Mouse (Mus musculus): ENCODE measurements around the gene Nbr1. TPM values are rescaled to one million over a fixed set of nuclear protein-coding genes. Genes with fewer than 3 reads are reported as not detected.
A peak's percentile ranks its signal among the peaks of the same experiment; 100 is the strongest.
"Not testable (repeated sequence)": the region's sequence is repeated elsewhere in the genome, so short reads cannot be mapped to it uniquely, and the experiment has no call there.

Nbr1 gene
- total and polyA plus RNA-seq, 2 experiments from 2014 or later = 64.7 to 141 TPM

DNA sequence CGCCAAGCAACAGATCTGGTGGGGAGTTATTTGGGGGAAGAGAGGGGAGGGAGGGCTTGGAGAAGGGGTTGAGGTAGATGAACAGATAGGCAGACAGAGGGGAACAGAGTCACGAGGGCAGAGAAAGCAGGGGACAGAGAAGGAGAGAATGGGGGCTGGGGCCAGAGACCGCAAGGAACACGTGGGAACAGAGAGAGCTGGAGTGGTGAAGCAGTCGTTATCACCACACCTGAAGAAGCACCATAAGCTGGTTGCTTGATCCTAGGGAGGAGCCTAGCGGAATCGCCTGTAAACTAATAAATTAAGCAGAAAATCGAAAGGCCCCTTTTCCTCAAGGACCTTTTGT, 74.7 kb downstream of the Nbr1 start:
- ATAC-seq (peak; percentile 16; the same call in 1 of the 2 replicates), DNase-seq (no peak)
- Histone ChIP-seq H3K27ac (ENCODE audit: low read depth, low read length) (peak overlapping the region; percentile 80), H3K27me3 (ENCODE audit: insufficient read depth, low read length) (no peaks in the 10 kb centered on the region), H3K4me3 (ENCODE audit: low read depth, low read length) (peak overlapping the region; percentile 38), H3K4me1 (ENCODE audit: insufficient read depth) (peaks cover 7% of the 10 kb centered on the region; the same call in 1 of the 2 replicates), H3K9ac (peak overlapping the region; percentile 54), H3K9me3 (ENCODE audit: low read length) (no peaks in the 10 kb centered on the region), H3K4me2 (ENCODE audit: low read depth) (peak overlapping the region; percentile 92), H3K36me3 (ENCODE audit: insufficient read depth) (no peaks in the 10 kb centered on the region)
- TF ChIP-seq CTCF (IDR thresholded peaks at IDR 0.05; ENCODE audit: low read depth) = no peak
- WGBS = 5% methylated on average over 8 of the region's 8 CpGs

DNA sequence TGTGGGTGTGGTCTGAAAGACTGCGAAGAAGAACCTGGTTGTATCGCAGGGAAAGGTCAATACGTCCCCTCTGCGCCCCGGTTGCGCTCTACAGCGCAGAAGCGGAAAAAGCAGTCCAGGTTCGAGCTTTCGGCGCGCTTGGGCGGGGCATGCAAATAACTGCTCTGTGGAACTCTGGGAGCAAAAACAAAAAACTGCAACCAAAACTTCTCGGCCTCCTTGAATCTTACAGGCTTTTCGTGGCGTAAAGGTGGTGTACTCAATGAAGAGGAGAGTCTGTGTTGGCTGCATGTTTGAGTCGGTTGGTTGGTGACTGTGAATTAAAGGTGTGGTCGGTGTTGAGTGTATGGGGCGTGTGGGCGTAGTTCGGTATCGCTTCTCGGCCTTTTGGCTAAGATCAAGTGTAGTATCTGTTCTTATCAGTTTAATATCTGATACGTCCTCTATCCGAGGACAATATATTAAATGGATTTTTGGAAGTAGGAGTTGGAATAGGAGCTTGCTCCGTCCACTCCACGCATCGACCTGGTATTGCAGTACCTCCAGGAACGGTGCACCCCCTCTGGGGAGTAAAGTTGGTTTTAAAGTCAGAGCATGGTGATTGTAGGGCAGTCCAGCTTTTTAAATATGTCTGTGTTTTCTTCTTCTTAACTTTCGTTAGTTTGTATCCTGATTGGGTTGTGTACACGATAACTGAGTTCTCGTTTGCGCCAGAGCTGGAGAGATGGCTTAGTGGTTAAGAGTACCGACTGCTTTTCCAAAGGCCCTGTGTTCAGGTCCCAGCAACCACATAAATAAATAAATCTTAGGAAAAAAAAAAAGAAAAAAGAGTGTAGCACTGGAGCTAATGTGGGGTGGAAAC, 75.3 kb downstream of the Nbr1 start, which contains the start of gene Rdm1:
Gene Rdm1, plus strand, starts transcription at position 201 of the 862 bp plus-strand sequence.
- Histone ChIP-seq H3K4me3 (ENCODE audit: low read depth, low read length) (peak within 1 kb of the TSS; percentile 54), H3K4me1 (ENCODE audit: insufficient read depth) (peaks cover 7% of the 10 kb centered on the region; the same call in 1 of the 2 replicates), H3K36me3 (ENCODE audit: insufficient read depth) (no peaks in the 10 kb centered on the region), H3K9me3 (ENCODE audit: low read length) (no peaks in the 10 kb centered on the region), H3K27me3 (ENCODE audit: insufficient read depth, low read length) (no peaks in the 10 kb centered on the region), H3K9ac (peak within 1 kb of the TSS; percentile 54), H3K27ac (ENCODE audit: low read depth, low read length) (peak within 1 kb of the TSS; percentile 80), H3K4me2 (ENCODE audit: low read depth) (peak within 1 kb of the TSS; percentile 92)
- ATAC-seq = peak; percentile 91
- no peak for TF ChIP-seq CTCF (IDR thresholded peaks at IDR 0.05; ENCODE audit: low read depth)
- WGBS = 1% methylated on average over 33 of the region's 34 CpGs
- peak; percentile 89 for DNase-seq

DNA sequence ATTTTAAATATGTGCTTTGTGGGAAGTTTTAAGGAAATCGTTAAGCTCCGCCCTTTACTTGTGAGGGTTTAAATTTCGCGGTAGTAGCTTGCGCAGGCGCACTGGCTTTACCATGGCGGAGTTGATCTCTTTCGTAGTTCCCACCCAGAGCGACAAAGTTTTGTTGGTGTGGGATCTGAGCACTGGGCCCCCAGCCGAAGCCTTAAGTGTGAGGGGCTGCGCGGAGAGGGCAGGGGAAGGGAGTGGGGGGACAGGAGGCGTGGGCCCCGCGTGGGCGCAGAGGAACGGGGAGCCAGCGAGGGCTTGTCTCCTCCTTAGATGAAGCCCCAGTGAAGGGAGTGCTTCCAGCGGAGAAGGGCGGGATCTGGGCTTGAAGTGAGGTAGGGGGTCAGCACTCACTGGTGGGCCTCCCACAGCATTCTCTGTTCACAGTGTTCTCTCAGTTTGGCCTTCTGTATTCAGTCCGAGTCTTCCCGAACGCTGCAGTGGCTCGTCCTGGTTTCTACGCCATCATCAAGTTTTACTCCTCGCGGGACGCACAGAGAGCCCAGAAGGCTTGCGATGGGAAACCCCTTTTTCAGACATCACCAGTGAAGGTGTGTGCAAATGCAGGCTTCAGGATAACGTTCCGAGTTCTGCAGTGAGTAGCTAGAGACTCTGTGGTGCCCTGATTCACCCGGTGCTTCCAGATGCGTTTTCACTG, 76.1 kb downstream of the Nbr1 start:
- H3K9me3 ChIP-seq (ENCODE audit: low read length) = no peaks in the 10 kb centered on the region
- H3K4me2 ChIP-seq (ENCODE audit: low read depth) = peak overlapping the region; percentile 92
- peak overlapping the region; percentile 53 for H3K9ac ChIP-seq
- peak; percentile 93 for DNase-seq
- no peaks in the 10 kb centered on the region for H3K36me3 ChIP-seq (ENCODE audit: insufficient read depth)
- H3K27me3 ChIP-seq (ENCODE audit: insufficient read depth, low read length) = no peaks in the 10 kb centered on the region
- 2% methylated on average over 33 of the region's 33 CpGs for WGBS
- H3K4me1 ChIP-seq (ENCODE audit: insufficient read depth) = peaks cover 7% of the 10 kb centered on the region; the same call in 1 of the 2 replicates
- peak; percentile 28 for ATAC-seq
- peak overlapping the region; percentile 54 for H3K4me3 ChIP-seq (ENCODE audit: low read depth, low read length)
- H3K27ac ChIP-seq (ENCODE audit: low read depth, low read length) = peak overlapping the region; percentile 73
- TF ChIP-seq CTCF (IDR thresholded peaks at IDR 0.05; ENCODE audit: low read depth) = no peak

DNA sequence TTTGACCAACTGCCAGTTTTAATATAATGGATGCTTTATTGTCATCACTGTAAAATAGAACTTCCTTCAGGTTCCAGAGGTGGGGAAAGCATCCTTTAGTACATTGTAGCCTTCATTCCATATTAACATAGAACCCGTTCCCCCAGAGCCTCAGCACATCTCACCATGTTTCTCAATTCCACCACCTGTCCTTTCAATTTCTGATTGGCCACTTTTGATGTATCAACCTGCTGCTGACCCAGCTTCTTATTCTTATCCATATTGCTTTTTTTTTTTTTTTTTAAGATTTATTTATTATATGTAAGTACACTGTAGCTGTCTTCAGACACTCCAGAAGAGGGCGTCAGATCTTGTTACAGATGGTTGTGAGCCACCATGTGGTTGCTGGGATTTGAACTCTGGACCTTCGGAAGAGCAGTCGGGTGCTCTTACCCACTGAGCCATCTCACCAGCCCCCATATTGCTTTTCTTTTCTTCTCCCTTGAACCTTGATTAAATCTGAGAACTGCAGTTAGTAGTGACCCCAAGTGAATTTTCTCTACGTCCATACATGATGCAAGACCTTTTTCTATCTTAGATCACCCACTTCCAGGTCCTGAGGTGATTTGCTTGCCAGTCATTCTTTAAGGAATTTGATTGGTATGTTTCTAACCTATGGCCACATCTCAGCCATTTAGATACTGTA, 76.9 kb downstream of the Nbr1 start:
- DNase-seq; H3K27ac ChIP-seq (ENCODE audit: low read depth, low read length); H3K4me3 ChIP-seq (ENCODE audit: low read depth, low read length); H3K27me3 ChIP-seq (ENCODE audit: insufficient read depth, low read length); ATAC-seq; H3K36me3 ChIP-seq (ENCODE audit: insufficient read depth); H3K4me1 ChIP-seq (ENCODE audit: insufficient read depth); H3K9me3 ChIP-seq (ENCODE audit: low read length): not testable (repeated sequence)
- WGBS = 68% methylated on average over 4 of the region's 5 CpGs
- Histone ChIP-seq H3K4me2 (ENCODE audit: low read depth) (peak overlapping the region; percentile 92; the same call in 1 of the 2 replicates), H3K9ac (peak overlapping the region; percentile 53; the same call in 1 of the 2 replicates)

Other genes with a start within 250 kb of the Nbr1 start
- 107 and 177 TPM in 2 replicates for gene Becn1, start 249.9 kb upstream of the Nbr1 start, total RNA-seq (2014; rRNA removed)
- gene Becn1, start 249.9 kb upstream of the Nbr1 start, polyA plus RNA-seq (2015; fragmentation: Nextera tagmentation; extraction: Ambion mirVana) = 133 and 145 TPM in 2 replicates
- 70.7 and 80.9 TPM in 2 replicates for gene Psme3, start 235.9 kb upstream of the Nbr1 start, total RNA-seq (2014; rRNA removed)
- gene Psme3, start 235.9 kb upstream of the Nbr1 start, polyA plus RNA-seq (2015; fragmentation: Nextera tagmentation; extraction: Ambion mirVana) = 78.2 and 88.0 TPM in 2 replicates
- 2.7 and 4.4 TPM in 2 replicates for gene Aoc2, start 227.1 kb upstream of the Nbr1 start, total RNA-seq (2014; rRNA removed)
- 0.42 and 0.87 TPM in 2 replicates for gene Aoc2, start 227.1 kb upstream of the Nbr1 start, polyA plus RNA-seq (2015; fragmentation: Nextera tagmentation; extraction: Ambion mirVana)
- 0.31 and 0.43 TPM in 2 replicates for gene Aoc3, start 221.5 kb upstream of the Nbr1 start, total RNA-seq (2014; rRNA removed)
- gene Aoc3, start 221.5 kb upstream of the Nbr1 start, polyA plus RNA-seq (2015; fragmentation: Nextera tagmentation; extraction: Ambion mirVana) = 0.05 and 0.08 TPM in 2 replicates
- not detected in 2 replicates for gene G6pc, start 184.6 kb upstream of the Nbr1 start, total RNA-seq (2014; rRNA removed)
- gene G6pc, start 184.6 kb upstream of the Nbr1 start, polyA plus RNA-seq (2015; fragmentation: Nextera tagmentation; extraction: Ambion mirVana) = not detected in 2 replicates
- 87.8 and 89.8 TPM in 2 replicates for gene Aarsd1, start 134.5 kb upstream of the Nbr1 start, total RNA-seq (2014; rRNA removed)
- 90.9 and 101 TPM in 2 replicates for gene Aarsd1, start 134.5 kb upstream of the Nbr1 start, polyA plus RNA-seq (2015; fragmentation: Nextera tagmentation; extraction: Ambion mirVana)
- gene Gm27029, start 127.4 kb upstream of the Nbr1 start, total RNA-seq (2014; rRNA removed) = 1.0 and 5.7 TPM in 2 replicates
- gene Gm27029, start 127.4 kb upstream of the Nbr1 start, polyA plus RNA-seq (2015; fragmentation: Nextera tagmentation; extraction: Ambion mirVana) = 5.1 and 6.2 TPM in 2 replicates
- 10.9 and 12.6 TPM in 2 replicates for gene Rundc1, start 127.1 kb upstream of the Nbr1 start, total RNA-seq (2014; rRNA removed)
- 18.9 and 24.4 TPM in 2 replicates for gene Rundc1, start 127.1 kb upstream of the Nbr1 start, polyA plus RNA-seq (2015; fragmentation: Nextera tagmentation; extraction: Ambion mirVana)
- gene Ptges3l, start 126.8 kb upstream of the Nbr1 start, total RNA-seq (2014; rRNA removed) = 0.62 and 1.8 TPM in 2 replicates
- gene Ptges3l, start 126.8 kb upstream of the Nbr1 start, polyA plus RNA-seq (2015; fragmentation: Nextera tagmentation; extraction: Ambion mirVana) = 1.2 and 2.4 TPM in 2 replicates
- 785 and 1,503 TPM in 2 replicates for gene Rpl27, start 109.9 kb upstream of the Nbr1 start, total RNA-seq (2014; rRNA removed)
- gene Rpl27, start 109.9 kb upstream of the Nbr1 start, polyA plus RNA-seq (2015; fragmentation: Nextera tagmentation; extraction: Ambion mirVana) = 274 and 348 TPM in 2 replicates
- 3.2 and 5.2 TPM in 2 replicates for gene Ifi35, start 103.7 kb upstream of the Nbr1 start, total RNA-seq (2014; rRNA removed)
- 3.8 and 5.1 TPM in 2 replicates for gene Ifi35, start 103.7 kb upstream of the Nbr1 start, polyA plus RNA-seq (2015; fragmentation: Nextera tagmentation; extraction: Ambion mirVana)
- 61.9 and 71.4 TPM in 2 replicates for gene Rnd2, start 87.2 kb upstream of the Nbr1 start, total RNA-seq (2014; rRNA removed)
- 88.1 and 96.6 TPM in 2 replicates for gene Rnd2, start 87.2 kb upstream of the Nbr1 start, polyA plus RNA-seq (2015; fragmentation: Nextera tagmentation; extraction: Ambion mirVana)
- gene Vat1, start 85.9 kb upstream of the Nbr1 start, total RNA-seq (2014; rRNA removed) = 131 and 174 TPM in 2 replicates
- gene Vat1, start 85.9 kb upstream of the Nbr1 start, polyA plus RNA-seq (2015; fragmentation: Nextera tagmentation; extraction: Ambion mirVana) = 73.3 and 92.7 TPM in 2 replicates
- gene Brca1, start 194 bp upstream of the Nbr1 start, total RNA-seq (2014; rRNA removed) = 3.3 and 4.2 TPM in 2 replicates
- 1.3 and 1.7 TPM in 2 replicates for gene Brca1, start 194 bp upstream of the Nbr1 start, polyA plus RNA-seq (2015; fragmentation: Nextera tagmentation; extraction: Ambion mirVana)
- gene Tmem106a, start 30.1 kb downstream of the Nbr1 start, total RNA-seq (2014; rRNA removed) = 0.77 and 3.5 TPM in 2 replicates
- 2.5 and 3.4 TPM in 2 replicates for gene Tmem106a, start 30.1 kb downstream of the Nbr1 start, polyA plus RNA-seq (2015; fragmentation: Nextera tagmentation; extraction: Ambion mirVana)
- gene Gm11634, start 47.1 kb downstream of the Nbr1 start, total RNA-seq (2014; rRNA removed) = not detected in 2 replicates
- gene Gm11634, start 47.1 kb downstream of the Nbr1 start, polyA plus RNA-seq (2015; fragmentation: Nextera tagmentation; extraction: Ambion mirVana) = not detected in 2 replicates
- gene Rdm1, start 75.0 kb downstream of the Nbr1 start, total RNA-seq (2014; rRNA removed) = 4.4 and 5.2 TPM in 2 replicates
- 8.6 and 9.0 TPM in 2 replicates for gene Rdm1, start 75.0 kb downstream of the Nbr1 start, polyA plus RNA-seq (2015; fragmentation: Nextera tagmentation; extraction: Ambion mirVana)
- 22.5 and 28.3 TPM in 2 replicates for gene Arl4d, start 113.4 kb downstream of the Nbr1 start, total RNA-seq (2014; rRNA removed)
- 13.4 and 15.7 TPM in 2 replicates for gene Arl4d, start 113.4 kb downstream of the Nbr1 start, polyA plus RNA-seq (2015; fragmentation: Nextera tagmentation; extraction: Ambion mirVana)
- 26.5 and 33.3 TPM in 2 replicates for gene Dhx8, start 180.8 kb downstream of the Nbr1 start, total RNA-seq (2014; rRNA removed)
- 18.8 and 25.0 TPM in 2 replicates for gene Dhx8, start 180.8 kb downstream of the Nbr1 start, polyA plus RNA-seq (2015; fragmentation: Nextera tagmentation; extraction: Ambion mirVana)
- 24.2 and 25.1 TPM in 2 replicates for gene Etv4, start 233.2 kb downstream of the Nbr1 start, total RNA-seq (2014; rRNA removed)
- gene Etv4, start 233.2 kb downstream of the Nbr1 start, polyA plus RNA-seq (2015; fragmentation: Nextera tagmentation; extraction: Ambion mirVana) = 15.9 and 16.8 TPM in 2 replicates